Mouse (Mus musculus): Measurements from ENCODE around the gene Amy2a5.
"Not testable (repeated sequence)": the region's sequence is repeated elsewhere in the genome, so short reads cannot be mapped to it uniquely, and the experiment has no call there.

Amy2a5 gene

GRCm38 (mm10) chr3:113258737-113259136 lies at the start of gene Amy2a5:
TSS of gene Amy2a5 (minus strand) at chr3:113258837.
- DNase-seq (ENCODE audit: low read depth, low spot score): not testable (repeated sequence)

GRCm38 (mm10) chr3:113291349-113291748 lies 32.7 kb upstream of the Amy2a5 start, which contains the start of gene Amy2a4:
TSS of gene Amy2a4 (minus strand) at chr3:113291449.
- not testable (repeated sequence) for DNase-seq (ENCODE audit: low read depth, low spot score)

- DNase-seq (ENCODE audit: low read depth, low spot score): not testable (repeated sequence)
Measured at GRCm38 (mm10) chr3:113280285-113280684, 21.6 kb upstream of the Amy2a5 start.

- not testable (repeated sequence) for DNase-seq (ENCODE audit: low read depth, low spot score)
Measured at GRCm38 (mm10) chr3:113279586-113279985, 20.9 kb upstream of the Amy2a5 start.

- no peak for DNase-seq (ENCODE audit: low read depth, low spot score)
Measured at GRCm38 (mm10) chr3:113227115-113227514, 31.5 kb downstream of the Amy2a5 start.
